In genomic region chr17:37028683-37029120, GRCm38 (mm10) we compare ENCODE assay signal across 8 mouse cellular contexts. TPM values are rescaled to one million over a fixed set of nuclear protein-coding genes. Genes with fewer than 3 reads are reported as not detected.
DNase-seq lines count a peak whose midpoint lies in the region; ATAC-seq and TF ChIP-seq lines count a peak whose summit lies in the region.

No protein-coding gene starts in this region.

- H3K4me1 ChIP-seq in G1E (ENCODE audit: insufficient read depth, low read depth, low read length) = peaks cover 23% of the 10 kb centered on the region
- peaks cover 19% of the 10 kb centered on the region for H3K4me1 ChIP-seq in hindbrain, embryonic 10.5 days (replicated peaks)
- H3K4me1 ChIP-seq in lung, embryonic 16.5 days (replicated peaks; ENCODE audit: control insufficient read depth, insufficient read depth, low read length) = no peaks in the 10 kb centered on the region; the same call in 1 of the 2 replicates

- H3K27ac ChIP-seq in hindbrain, embryonic 10.5 days = peak overlapping the region; percentile 93
- H3K27ac ChIP-seq in lung, embryonic 16.5 days (ENCODE audit: low read length) = peak overlapping the region; percentile 95

- DNase-seq in G1E (ENCODE audit: low spot score) = peak; percentile 60
- peak; percentile 93 to 96 for DNase-seq in cerebellum, adult 18-20 months
- peak; percentile 96 for DNase-seq in hindbrain, embryonic 10.5 days (ENCODE audit: low spot score)
- DNase-seq in layer of hippocampus, adult 9-11 months = peak; percentile 95
- DNase-seq in ovary, postnatal 36 days (ENCODE audit: low spot score) = peak; percentile 84
- DNase-seq in thymus, postnatal 36 days = peak; percentile 72 to 78

- no peak for TF ChIP-seq CTCF in G1E (IDR thresholded peaks at IDR 0.05; ENCODE audit: low read depth, low read length)

- no peaks in the 10 kb centered on the region for H3K9me3 ChIP-seq in G1E (replicated peaks)
- no peaks in the 10 kb centered on the region for H3K9me3 ChIP-seq in hindbrain, embryonic 10.5 days
- no peaks in the 10 kb centered on the region for H3K9me3 ChIP-seq in lung, embryonic 16.5 days (ENCODE audit: control insufficient read depth, low read length)

- no peaks in the 10 kb centered on the region for H3K36me3 ChIP-seq in G1E (replicated peaks)
- H3K36me3 ChIP-seq in hindbrain, embryonic 10.5 days = no peaks in the 10 kb centered on the region
- no peaks in the 10 kb centered on the region for H3K36me3 ChIP-seq in lung, embryonic 16.5 days (ENCODE audit: control insufficient read depth, insufficient read depth, low read length)

- H3K27me3 ChIP-seq in G1E (ENCODE audit: insufficient read depth, low read length) = no peaks in the 10 kb centered on the region
- H3K27me3 ChIP-seq in hindbrain, embryonic 10.5 days (ENCODE audit: insufficient read depth, poor library complexity, severe bottlenecking) = no peaks in the 10 kb centered on the region
- no peaks in the 10 kb centered on the region for H3K27me3 ChIP-seq in lung, embryonic 16.5 days (ENCODE audit: control insufficient read depth, insufficient read depth, low read depth, low read length)

- under 1% methylated on average over 14 of the region's 14 CpGs for WGBS in hindbrain, embryonic 10.5 days
- WGBS in lung, embryonic 16.5 days = under 1% methylated on average over 14 of the region's 14 CpGs

- H3K9ac ChIP-seq in lung, embryonic 16.5 days (ENCODE audit: low read length) = peak overlapping the region; percentile 64

- peak overlapping the region; percentile 71 for H3K4me3 ChIP-seq in G1E (ENCODE audit: low read depth, low read length)
- peak overlapping the region; percentile 54 for H3K4me3 ChIP-seq in hindbrain, embryonic 10.5 days
- H3K4me3 ChIP-seq in lung, embryonic 16.5 days (ENCODE audit: low read length) = peak overlapping the region; percentile 70

- H3K4me2 ChIP-seq in lung, embryonic 16.5 days (ENCODE audit: low read depth, low read length) = peak overlapping the region; percentile 70

- ATAC-seq in G1E (ENCODE audit: extremely low read depth, insufficient number of reproducible peaks, low FRiP score, poor library complexity, severe bottlenecking) = peak; percentile 96
- ATAC-seq in frontal cortex, adult (ENCODE audit: low TSS enrichment) = peak; percentile 99
- ATAC-seq in lung, embryonic 16.5 days (ENCODE audit: low read depth) = peak; percentile 99

RNA-seq across cellular contexts. Expression of gene Mog, which starts 5.5 kb away (rescaled TPM):
- total RNA-seq in G1E (2014; fragmentation: Nextera tagmentation) (not detected in 2 replicates), G1E (2017) (0.05 TPM in 1 of 2 replicates, not detected in the other)
- not detected in 2 replicates for polyA plus RNA-seq in G1E (2012)
- polyA plus RNA-seq in hindbrain, embryonic 10.5 days (2016; fragmentation: Nextera tagmentation; extraction: Ambion mirVana) = 0.19 and 0.34 TPM in 2 replicates
- polyA plus RNA-seq in lung, embryonic 16.5 days (2015; fragmentation: Nextera tagmentation; extraction: Ambion mirVana) = 0.11 TPM in 1 of 2 replicates, not detected in the other

RNA-seq across cellular contexts. Expression of gene Gabbr1, which starts 17.1 kb away (rescaled TPM):
- total RNA-seq in G1E (2014; fragmentation: Nextera tagmentation) = 35.2 and 36.4 TPM in 2 replicates
- total RNA-seq in G1E (2017) = 11.7 and 12.4 TPM in 2 replicates
- 31.9 and 42.6 TPM in 2 replicates for polyA plus RNA-seq in G1E (2012)
- 10.8 and 17.0 TPM in 2 replicates for polyA plus RNA-seq in hindbrain, embryonic 10.5 days (2016; fragmentation: Nextera tagmentation; extraction: Ambion mirVana)
- 5.6 and 7.3 TPM in 2 replicates for polyA plus RNA-seq in lung, embryonic 16.5 days (2015; fragmentation: Nextera tagmentation; extraction: Ambion mirVana)

RNA-seq across cellular contexts. Expression of gene Zfp57, which starts 27.7 kb away (rescaled TPM):
- total RNA-seq in G1E (2014; fragmentation: Nextera tagmentation) (not detected in 2 replicates), G1E (2017) (0.35 and 0.44 TPM in 2 replicates)
- not detected in 2 replicates for polyA plus RNA-seq in G1E (2012)
- 79.9 and 96.9 TPM in 2 replicates for polyA plus RNA-seq in hindbrain, embryonic 10.5 days (2016; fragmentation: Nextera tagmentation; extraction: Ambion mirVana)
- polyA plus RNA-seq in lung, embryonic 16.5 days (2015; fragmentation: Nextera tagmentation; extraction: Ambion mirVana) = 70.1 and 73.4 TPM in 2 replicates

RNA-seq across cellular contexts. Expression of gene H2-M5, which starts 39.4 kb away (rescaled TPM):
- not detected in 2 replicates for total RNA-seq in G1E (2014; fragmentation: Nextera tagmentation)
- 0.11 TPM in 1 of 2 replicates, not detected in the other for total RNA-seq in G1E (2017)
- polyA plus RNA-seq in G1E (2012) = not detected in 2 replicates
- 0.68 and 1.1 TPM in 2 replicates for polyA plus RNA-seq in hindbrain, embryonic 10.5 days (2016; fragmentation: Nextera tagmentation; extraction: Ambion mirVana)
- 0.33 and 0.38 TPM in 2 replicates for polyA plus RNA-seq in lung, embryonic 16.5 days (2015; fragmentation: Nextera tagmentation; extraction: Ambion mirVana)

RNA-seq across cellular contexts. Expression of gene 2410137M14Rik, which starts 47.7 kb away (rescaled TPM):
- not detected in 2 replicates for total RNA-seq in G1E (2014; fragmentation: Nextera tagmentation)
- 0.16 TPM in 1 of 2 replicates, not detected in the other for total RNA-seq in G1E (2017)
- not detected in 2 replicates for polyA plus RNA-seq in G1E (2012)
- polyA plus RNA-seq in hindbrain, embryonic 10.5 days (2016; fragmentation: Nextera tagmentation; extraction: Ambion mirVana) = not detected in 2 replicates
- not detected in 2 replicates for polyA plus RNA-seq in lung, embryonic 16.5 days (2015; fragmentation: Nextera tagmentation; extraction: Ambion mirVana)

Comparison
In these comparisons a context has a peak if more than half of its experiments do, and no peak if none do; other contexts are left out.
1. Peak in every context shown above with its lines: DNase-seq, ATAC-seq, H3K4me3 ChIP-seq and H3K27ac ChIP-seq.
2. RNA of gene Zfp57, which starts 27.7 kb away (polyA plus RNA-seq): 79.9 to 96.9 TPM in hindbrain, embryonic 10.5 days and 70.1 to 73.4 TPM in lung, embryonic 16.5 days; not detected in G1E; every median in the first group is over 10 times any median in the second.